Mouse (Mus musculus) layer of hippocampus, adult 8-10 months (tissue): ENCODE data around the gene Otol1. TPM values are rescaled to one million over a fixed set of nuclear protein-coding genes. Genes with fewer than 3 reads are reported as not detected.

Source experiments
- DNase-seq, 2 experiments: peaks; one replicate each; pipeline ENCODE4 v3.0.0; 2022; ENCODE audit warnings: low spot score in 2 of 2
- total RNA-seq, 4 experiments: library from RNA; stranded (reverse); gene quantifications; 2 replicates each; pipeline ENCODE4 v1.2.4; 2022

The Otol1 gene
- not detected for total RNA-seq

GRCm38 (mm10) chr3:70007313-70007712 is at the start of gene Otol1:
Otol1 (plus strand) TSS chr3:70007613.
- no peak for DNase-seq

GRCm38 (mm10) chr3:69962187-69962586 is 45.2 kb upstream of the Otol1 start:
- DNase-seq: no peak

DNA sequence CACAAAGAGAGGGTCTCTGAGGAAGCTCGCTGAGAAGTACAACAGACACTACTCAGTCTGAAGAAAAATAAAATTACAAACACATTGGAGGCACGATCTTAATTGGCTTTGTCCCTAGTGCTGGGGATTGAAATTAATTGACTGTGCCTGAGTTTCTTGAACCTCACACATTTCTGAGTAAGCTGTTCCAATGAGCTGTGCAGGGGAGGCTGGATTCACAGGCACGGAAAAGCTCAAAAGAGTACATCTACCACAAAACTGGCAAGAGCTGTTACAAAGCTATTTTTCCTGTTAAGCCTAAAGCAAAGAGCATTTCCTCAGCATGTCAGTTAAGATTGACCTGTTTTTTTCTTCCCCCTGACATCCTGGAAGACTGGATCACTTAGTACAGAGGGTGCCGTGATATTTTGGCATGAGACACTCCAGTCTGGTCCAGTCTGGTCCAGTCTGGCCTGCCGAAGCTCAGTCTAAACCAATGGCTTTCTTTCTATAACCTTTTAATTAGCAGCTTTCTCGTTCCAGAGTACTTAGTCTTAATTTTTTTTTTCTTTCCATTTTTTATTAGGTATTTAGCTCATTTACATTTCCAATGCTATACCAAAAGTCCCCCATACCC is 35.8 kb upstream of the Otol1 start:
- no peak for DNase-seq

DNA sequence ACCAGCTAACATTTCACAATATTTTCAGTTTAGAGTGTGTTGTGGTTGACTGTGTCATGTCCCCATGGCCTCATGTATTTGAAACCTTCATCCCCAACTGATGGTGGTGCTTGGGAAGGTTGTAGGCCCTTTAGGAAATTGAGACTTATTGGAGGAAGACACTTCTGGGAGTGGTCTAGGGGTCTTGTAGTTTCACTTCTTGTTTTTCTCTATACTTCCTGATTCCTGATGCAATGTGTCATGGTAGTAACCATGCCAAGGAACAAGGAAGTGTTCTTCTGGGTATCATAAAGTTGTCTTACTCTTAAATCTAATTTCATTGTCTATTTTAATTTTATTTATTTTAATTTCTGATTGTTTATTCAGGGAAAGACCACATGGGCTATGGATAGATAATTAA is 29.3 kb upstream of the Otol1 start:
- no peak for DNase-seq

GRCm38 (mm10) chr3:69993806-69994205 is 13.6 kb upstream of the Otol1 start:
- no peak for DNase-seq

GRCm38 (mm10) chr3:70001540-70001939 is 5.9 kb upstream of the Otol1 start:
- no peak for DNase-seq

GRCm38 (mm10) chr3:70003126-70003764 is 4.2 kb upstream of the Otol1 start:
- no peak for DNase-seq

GRCm38 (mm10) chr3:70003955-70004354 is 3.5 kb upstream of the Otol1 start:
- DNase-seq: no peak

DNA sequence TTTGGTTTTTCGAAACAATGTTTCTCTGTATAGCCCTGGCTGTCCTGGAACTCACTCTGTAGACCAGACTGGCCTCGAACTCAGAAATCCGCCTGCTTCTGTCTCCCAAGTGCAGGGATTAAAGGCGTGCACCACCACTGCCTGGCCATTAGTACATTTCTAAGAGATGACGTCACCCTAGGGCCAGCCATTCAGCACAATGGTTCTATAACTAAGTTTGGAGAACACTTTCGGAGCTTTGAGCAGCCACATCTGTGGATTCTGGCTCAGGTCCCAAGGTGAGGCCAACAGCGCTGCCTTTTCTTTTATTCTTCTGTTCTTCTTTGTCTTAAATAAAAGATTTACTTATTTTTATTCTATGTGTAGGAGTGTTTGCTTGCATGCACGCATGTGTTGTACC is 3.0 kb upstream of the Otol1 start:
- DNase-seq: no peak

- DNase-seq: no peak
Observed at GRCm38 (mm10) chr3:70012641-70013040, 5.2 kb downstream of the Otol1 start.

DNA sequence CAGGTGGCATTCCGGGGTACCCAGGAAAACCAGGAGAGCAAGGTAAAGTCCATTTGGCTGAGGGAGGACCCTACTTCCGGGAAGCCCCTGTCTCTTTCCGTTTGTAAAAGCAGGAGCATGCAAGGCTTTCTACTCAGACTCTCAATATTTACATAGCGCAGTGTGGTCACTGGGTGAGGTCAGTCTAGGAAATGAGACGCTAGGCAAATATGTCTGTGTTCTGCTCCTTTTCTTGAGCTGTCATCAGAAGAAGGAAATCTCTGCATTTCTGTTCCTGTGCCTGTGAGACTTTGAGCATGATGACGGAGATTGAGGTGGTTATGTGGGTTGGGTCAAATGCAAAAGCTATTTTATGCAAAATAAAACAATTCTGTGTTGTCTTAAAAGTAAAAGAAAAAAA is 19.2 kb downstream of the Otol1 start:
- no peak for DNase-seq

DNA sequence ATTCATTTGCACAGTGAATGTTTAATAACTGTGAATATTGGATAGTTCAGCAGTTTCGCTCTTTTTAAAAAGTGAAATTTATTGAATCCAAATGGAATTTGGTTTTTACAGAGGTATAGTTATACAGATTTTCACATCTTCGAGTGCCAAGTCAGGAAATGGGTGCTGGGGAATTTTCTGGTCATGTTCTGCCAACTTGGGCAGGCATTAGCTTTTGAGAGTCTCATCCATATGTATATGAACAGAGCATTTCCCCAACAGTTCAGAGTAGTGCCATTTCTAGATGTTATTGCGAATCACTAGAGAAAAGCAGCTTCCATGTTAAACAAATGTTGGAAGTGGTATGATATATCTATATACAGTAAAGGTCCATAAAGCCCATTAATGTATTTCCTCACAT is 21.8 kb downstream of the Otol1 start:
- no peak for DNase-seq

DNA sequence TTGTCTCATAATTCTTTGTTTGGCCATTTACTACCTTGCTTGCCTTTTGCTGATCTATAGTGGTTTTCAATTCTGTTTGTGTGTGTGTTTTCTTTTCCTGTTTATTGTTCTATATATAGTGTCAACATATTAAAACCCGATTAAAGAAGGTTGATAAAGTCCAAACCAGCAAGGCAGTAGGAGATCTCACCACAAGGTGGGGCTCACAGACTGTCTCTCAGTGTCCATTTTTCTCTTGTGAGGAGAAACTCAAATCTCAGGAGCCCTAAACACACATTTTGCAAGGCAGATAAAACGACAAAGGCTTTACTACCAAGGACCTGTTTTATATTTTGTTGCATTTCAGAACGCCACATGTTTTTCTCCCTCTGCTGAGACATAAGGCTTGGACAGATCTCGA is 28.2 kb downstream of the Otol1 start:
- DNase-seq: peak; percentile 31 to 68

Other genes with a start within 250 kb of the Otol1 start
- gene Sptssb, start 147.7 kb upstream of the Otol1 start, total RNA-seq: 1 to 10 TPM; 1.5 to 2.9 (median 1.7) TPM